Mouse (Mus musculus) heart, postnatal 0 days (tissue): ENCODE measurements at regions not wholly inside any gene's neighbourhood (a gene's known extent, or its start where the extent isn't known, plus 50 kb on each side); places are given as distances from the start of the nearest gene placed in this dataset.

Experiments used
- CTCF ChIP-seq: IDR thresholded peaks from 2 replicates; pipeline ENCODE4 v1.5.1; 2016; ENCODE audit warnings: antibody characterized with exemption, control low read depth, low read depth
- EP300 ChIP-seq: IDR thresholded peaks from 2 replicates; pipeline ENCODE4 v1.6.1; 2016; ENCODE audit warnings: antibody characterized with exemption, low read depth

DNA sequence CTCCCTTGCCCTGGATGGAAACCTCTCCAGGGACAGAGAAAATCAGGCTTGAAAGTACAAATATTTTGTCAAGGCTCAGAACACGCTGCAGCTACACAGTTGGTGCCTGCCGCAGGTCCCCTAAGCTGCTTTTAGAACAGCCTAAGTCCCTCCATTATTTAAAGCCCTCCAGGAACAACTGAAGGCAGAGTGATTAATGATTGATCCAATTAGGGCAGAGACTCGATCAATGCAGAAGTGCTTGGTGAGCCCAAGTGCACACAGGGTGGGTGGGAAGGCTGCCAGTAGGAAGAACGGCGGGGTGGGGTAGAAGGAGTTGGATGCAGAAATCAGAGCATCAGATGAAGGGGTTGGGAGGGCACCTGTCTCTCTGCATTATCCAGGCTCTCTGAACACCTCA lies 215.0 kb downstream of the Hs3st3b1 start:
- TF ChIP-seq CTCF (no peak), EP300 (no peak)
